In the genomic region with DNA sequence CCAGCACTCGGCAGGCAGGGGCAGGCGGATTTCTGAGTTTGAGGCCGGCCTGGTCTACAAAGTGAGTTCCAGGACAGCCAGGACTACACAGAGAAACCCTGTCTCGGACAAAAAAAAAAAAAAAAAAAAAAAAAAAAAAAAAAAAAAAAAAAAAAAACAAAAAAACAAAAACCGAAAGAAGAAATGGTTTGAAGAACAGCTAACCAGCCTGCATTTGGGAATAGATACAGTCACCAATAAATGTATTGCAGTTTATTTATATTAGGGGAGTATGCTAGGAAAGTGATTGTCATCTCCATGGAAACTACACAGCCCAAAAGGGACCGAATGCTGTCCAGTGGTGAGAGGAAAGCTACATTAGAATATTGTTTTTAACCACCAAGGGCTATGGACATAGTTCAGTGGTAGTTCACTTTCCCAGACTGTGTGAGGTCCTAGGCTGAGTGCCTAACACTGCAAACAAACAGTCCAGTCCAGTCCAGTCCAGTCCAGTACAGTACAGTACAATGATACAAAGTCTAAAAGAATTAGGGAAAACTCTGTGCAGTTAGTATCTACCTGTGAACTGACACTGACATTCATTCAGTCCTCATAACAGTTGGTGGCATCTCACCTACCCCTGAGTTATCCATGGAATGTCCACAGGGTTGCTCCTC, we compare ENCODE assay signal across 1 mouse cellular context.
TF ChIP-seq lines count a peak whose summit lies in the region.

No protein-coding gene starts in this region.

TF ChIP-seq in CH12.LX, 34 proteins besides CTCF, POLR2A, EP300 and RAD21:
- TF ChIP-seq MAZ (IDR thresholded peaks at IDR 0.05; ENCODE audit: low read depth, low read length) (no peak), BHLHE40 (IDR thresholded peaks at IDR 0.05; ENCODE audit: low read depth, low read length) (no peak), ZNF384 (IDR thresholded peaks at IDR 0.05; ENCODE audit: low read depth, low read length) (peak; percentile 70), RCOR1 (conservative IDR thresholded peaks at IDR 0.05; ENCODE audit: low read depth, low read length) (no peak)
